Mouse (Mus musculus) kidney, postnatal 0 days (tissue): ENCODE data around the gene Ifna16. TPM values are rescaled to one million over a fixed set of nuclear protein-coding genes. Genes with fewer than 3 reads are reported as not detected.
A peak's percentile ranks its signal among the peaks of the same experiment; 100 is the strongest.

ENCODE experiments used
- ATAC-seq: fragments of 200-750 bp; cut with Nextera tagmentation; replicated peaks from 2 replicates; pipeline ENCODE4 v1.8.0; 2017; ENCODE audit warnings: low read depth, moderate number of reproducible peaks, moderate TSS enrichment, moderate library complexity; ENCODE audit not compliant: low FRiP score
- DNase-seq: peaks from one replicate; pipeline ENCODE4 v3.0.0-alpha.2; 2016; ENCODE audit warnings: low spot score
- H3K27ac ChIP-seq: fragments of 300-500 bp; sonication (generic); 2 replicates; pipeline ENCODE4 v1.5.1; 2014; ENCODE audit warnings: mild to moderate bottlenecking
- H3K27me3 ChIP-seq: fragments of 300-500 bp; sonication (generic); 2 replicates; pipeline ENCODE4 v1.6.1; 2014; ENCODE audit warnings: low read length, mixed read lengths; ENCODE audit not compliant: insufficient read depth
- H3K36me3 ChIP-seq: fragments of 300-500 bp; sonication (generic); 2 replicates; pipeline ENCODE4 v1.6.1; 2014; ENCODE audit warnings: low read length, mixed read lengths; ENCODE audit not compliant: insufficient read depth
- H3K4me1 ChIP-seq: fragments of 300-500 bp; sonication (generic); replicated peaks from 2 replicates; pipeline ENCODE4 v1.6.1; 2014; ENCODE audit warnings: antibody characterized with exemption, low read length, mixed read lengths; ENCODE audit not compliant: insufficient read depth
- H3K4me2 ChIP-seq: fragments of 300-500 bp; sonication (generic); 2 replicates; pipeline ENCODE4 v1.6.1; 2014; ENCODE audit warnings: mild to moderate bottlenecking, low read length, moderate library complexity, mixed read lengths
- H3K4me3 ChIP-seq: fragments of 300-500 bp; sonication (generic); replicated peaks from 2 replicates; pipeline ENCODE4 v1.5.1; 2014; ENCODE audit warnings: low read depth, low read length
- H3K9ac ChIP-seq: fragments of 300-500 bp; sonication (generic); 2 replicates; pipeline ENCODE4 v1.6.1; 2014; ENCODE audit warnings: low read depth, low read length
- H3K9me3 ChIP-seq: fragments of 300-500 bp; sonication (generic); replicated peaks from 2 replicates; pipeline ENCODE4 v1.6.1; 2016; ENCODE audit warnings: low read length, inconsistent platforms, mixed read lengths
- CTCF ChIP-seq: IDR thresholded peaks from 2 replicates; pipeline ENCODE4 v1.5.1; 2016; ENCODE audit warnings: antibody characterized with exemption, low read depth, mild to moderate bottlenecking, moderate library complexity
- WGBS: fragments of 180-500 bp; shearing (Covaris S2); extraction: QIAGEN DNeasy Blood & Tissue Kit; methylation state at CpG from one replicate; pipeline ENCODE4 v1.1.7; 2014; 5-methylcytosine and 5-hydroxymethylcytosine counted together
- polyA plus RNA-seq: library from polyadenylated mRNA; unstranded; fragments of >200 nt; fragmentation: Nextera tagmentation; extraction: Ambion mirVana; gene quantifications from 2 replicates; pipeline ENCODE4 v1.2.1, GENCODE M21; 2015

The Ifna16 gene
- not detected in 2 replicates for polyA plus RNA-seq

- Histone ChIP-seq H3K4me1 (no peaks in the 10 kb centered on the region), H3K9ac (no peak within 1 kb of the TSS), H3K27ac (no peak within 1 kb of the TSS), H3K4me2 (no peak within 1 kb of the TSS), H3K36me3 (no peaks in the 10 kb centered on the region), H3K9me3 (no peaks in the 10 kb centered on the region), H3K4me3 (no peak within 1 kb of the TSS), H3K27me3 (no peaks in the 10 kb centered on the region)
- no peak for DNase-seq
- no peak for TF ChIP-seq CTCF
- no peak for ATAC-seq
- 84% methylated on average over 1 of the region's 1 CpGs for WGBS
Measured at GRCm38 (mm10) chr4:88676824-88677223, at the start of gene Ifna16. Gene Ifna16 (minus strand): TSS chr4:88676924.

GRCm38 (mm10) chr4:88723497-88724090 lies 46.9 kb upstream of the Ifna16 start:
- H3K36me3 ChIP-seq, result 0 out of 2 replicates have a peak, but pooled peaks cover 4% of the 10 kb centered on the region
- H3K9me3 ChIP-seq, result no peaks in the 10 kb centered on the region
- H3K4me2 ChIP-seq, result 0 out of 2 replicates have a peak overlapping the region, but pooled peaks have one; percentile 25
- no peak overlapping the region for H3K9ac ChIP-seq
- no peaks in the 10 kb centered on the region for H3K27me3 ChIP-seq
- ATAC-seq (no peak), DNase-seq (no peak)
- H3K4me3 ChIP-seq, result no peak overlapping the region
- 46% methylated on average over 8 of the region's 8 CpGs for WGBS
- no peak for TF ChIP-seq CTCF
- peak overlapping the region; percentile 98 for H3K27ac ChIP-seq
- H3K4me1 ChIP-seq, result peaks cover 7% of the 10 kb centered on the region; the same call in 1 of the 2 replicates

- Histone ChIP-seq H3K27ac (peak within 1 kb of the TSS; percentile 98), H3K9ac (peak within 1 kb of the TSS; percentile 94), H3K27me3 (no peaks in the 10 kb centered on the region), H3K4me3 (peak within 1 kb of the TSS; percentile 63), H3K36me3 (0 out of 2 replicates have a peak, but pooled peaks cover 4% of the 10 kb centered on the region), H3K9me3 (no peaks in the 10 kb centered on the region), H3K4me2 (peak within 1 kb of the TSS; percentile 62), H3K4me1 (peaks cover 7% of the 10 kb centered on the region; the same call in 1 of the 2 replicates)
- ATAC-seq, result peak; percentile 97
- no peak for TF ChIP-seq CTCF
- under 1% methylated on average over 81 of the region's 82 CpGs for WGBS
- DNase-seq, result peak; percentile 98
Measured at GRCm38 (mm10) chr4:88721791-88722721, 45.3 kb upstream of the Ifna16 start, which contains the start of the genes Gm26566 and Klhl9. Gene Gm26566 (plus strand): TSS chr4:88721805. Gene Klhl9 (minus strand): TSS chr4:88722465.

DNA sequence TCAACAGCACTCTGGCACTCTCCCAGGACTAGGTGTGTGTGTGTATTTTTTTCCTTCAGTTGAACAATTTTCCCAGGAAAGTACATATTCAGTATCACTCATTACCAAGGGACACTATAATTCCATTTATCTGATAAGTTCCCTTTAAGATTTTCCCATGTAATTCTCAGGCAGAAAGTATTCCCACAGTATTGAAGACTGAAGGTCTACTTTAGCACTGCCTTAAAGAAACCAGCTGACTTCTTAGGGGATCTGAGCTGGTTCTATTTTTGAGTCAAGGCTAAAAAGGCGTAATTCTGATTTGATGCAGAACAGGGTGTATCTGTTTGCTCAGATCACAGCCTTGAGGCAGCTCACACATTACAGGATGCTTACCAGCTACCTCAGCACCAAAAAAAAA lies 42.0 kb upstream of the Ifna16 start:
- DNase-seq (no peak), ATAC-seq (no peak)
- Histone ChIP-seq H3K27me3 (no peaks in the 10 kb centered on the region), H3K9ac (no peak overlapping the region; the same call in 1 of the 2 replicates), H3K9me3 (no peaks in the 10 kb centered on the region), H3K27ac (no peak overlapping the region), H3K36me3 (peaks cover 7% of the 10 kb centered on the region; the same call in 1 of the 2 replicates), H3K4me3 (peak overlapping the region; percentile 24), H3K4me1 (peaks cover 7% of the 10 kb centered on the region; the same call in 1 of the 2 replicates), H3K4me2 (peak overlapping the region; percentile 62)
- WGBS, result 44% methylated on average over 1 of the region's 1 CpGs
- TF ChIP-seq CTCF, result no peak

GRCm38 (mm10) chr4:88715059-88715458 lies 38.3 kb upstream of the Ifna16 start:
- Histone ChIP-seq H3K36me3 (peaks cover 4% of the 10 kb centered on the region; the same call in 1 of the 2 replicates), H3K9ac (no peak overlapping the region), H3K27ac (no peak overlapping the region), H3K9me3 (no peaks in the 10 kb centered on the region), H3K4me3 (no peak overlapping the region), H3K4me1 (peaks cover 1% of the 10 kb centered on the region; the same call in 1 of the 2 replicates), H3K27me3 (no peaks in the 10 kb centered on the region), H3K4me2 (no peak overlapping the region)
- ATAC-seq (no peak), DNase-seq (no peak)
- no peak for TF ChIP-seq CTCF

- no peaks in the 10 kb centered on the region for H3K9me3 ChIP-seq
- no peak for TF ChIP-seq CTCF
- no peaks in the 10 kb centered on the region for H3K27me3 ChIP-seq
- no peaks in the 10 kb centered on the region for H3K4me1 ChIP-seq
- no peak overlapping the region for H3K27ac ChIP-seq
- H3K4me2 ChIP-seq, result no peak overlapping the region
- DNase-seq, result no peak
- WGBS, result 83% methylated on average over 1 of the region's 1 CpGs
- H3K9ac ChIP-seq, result no peak overlapping the region
- no peak for ATAC-seq
- peaks cover 4% of the 10 kb centered on the region; the same call in 1 of the 2 replicates for H3K36me3 ChIP-seq
- H3K4me3 ChIP-seq, result no peak overlapping the region
Measured at GRCm38 (mm10) chr4:88714281-88714680, 37.6 kb upstream of the Ifna16 start.
